Mouse (Mus musculus): ENCODE measurements around the gene Tcam1. TPM values are rescaled to one million over a fixed set of nuclear protein-coding genes. Genes with fewer than 3 reads are reported as not detected.
A peak's percentile ranks its signal among the peaks of the same experiment; 100 is the strongest.

The Tcam1 gene
- total RNA-seq, 2 experiments from 2014 or later = not detected

DNA sequence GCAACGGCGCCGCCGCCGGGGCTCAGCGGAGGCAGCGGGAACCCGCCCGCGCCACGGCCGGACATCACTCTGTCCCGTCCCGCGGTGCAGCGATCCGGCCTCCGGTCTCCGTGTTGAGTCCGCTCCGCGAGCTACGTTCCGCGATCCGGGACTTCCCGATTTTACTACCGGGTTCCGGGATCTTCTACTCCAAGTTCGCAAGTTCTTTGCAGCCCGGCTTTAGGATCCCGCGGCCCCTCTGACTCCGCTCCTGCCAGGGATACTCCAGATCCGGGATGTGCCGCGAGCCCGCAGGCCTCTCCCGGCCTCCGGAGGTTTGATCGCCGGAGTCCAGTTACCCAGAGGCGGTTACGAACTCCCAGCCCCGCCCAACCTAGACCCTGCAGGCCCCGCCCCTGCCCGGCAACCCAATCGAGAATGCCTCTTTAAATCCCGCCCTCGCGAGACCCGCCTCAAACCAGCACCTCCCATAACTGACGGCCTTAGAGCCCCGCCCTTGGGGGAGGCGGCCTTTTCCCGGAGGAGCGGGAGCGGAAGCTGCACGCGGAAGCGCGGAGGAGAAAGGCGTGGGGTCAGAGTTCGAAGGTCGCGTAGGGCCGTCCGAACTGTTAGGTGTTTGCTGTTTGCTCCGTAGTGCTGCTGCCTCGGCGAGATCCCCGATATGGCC, 3.7 kb upstream of the Tcam1 start, which contains the start of gene Smarcd2:
TSS of gene Smarcd2 (minus strand) at position 329 of the 667 bp plus-strand sequence.
- intact Hi-C loops (cut with DNase I) = loop anchor here (1.0 to 10.0 kb wide), 3 partner anchors 16 to 342 kb away; partner anchors contain the start of genes Ccdc47, Ddx42, Ftsj3 and Psmc5
- DNase-seq = peak; percentile 99

GRCm38 (mm10) chr11:106273311-106273684, 3.2 kb upstream of the Tcam1 start:
- intact Hi-C loops (cut with DNase I) = loop anchor here (2.0 to 10.0 kb wide), 2 partner anchors 56 to 342 kb away; partner anchors contain the start of genes Ccdc47, Ddx42 and Tex2

DNA sequence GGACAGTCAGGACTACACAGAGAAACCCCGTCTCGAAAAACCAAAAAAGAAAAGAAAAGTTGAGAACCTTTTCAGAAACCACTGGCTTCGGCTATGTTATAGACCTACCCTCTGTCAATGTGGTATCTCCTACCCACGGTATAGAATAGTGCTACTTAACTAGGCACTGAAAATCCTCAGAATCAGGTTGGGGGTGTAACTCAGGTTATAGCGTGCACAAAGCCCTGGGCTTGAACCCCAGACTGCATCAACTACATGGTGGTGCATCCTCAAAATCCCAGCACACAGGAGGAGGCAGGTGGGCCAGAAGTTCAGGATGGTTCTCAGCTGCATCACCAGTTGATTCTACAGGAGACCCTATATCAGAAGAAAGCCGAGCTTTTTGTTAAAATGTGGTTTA, 2.7 kb upstream of the Tcam1 start:
- no peak for DNase-seq
- intact Hi-C loops (cut with DNase I) = loop anchor here (2.0 to 10.0 kb wide), 2 partner anchors 57 to 341 kb away; partner anchors contain the start of genes Ccdc47, Ddx42 and Tex2

More at GRCm38 (mm10) chr11:106273311-106273684, 3.2 kb upstream of the Tcam1 start:
- DNase-seq = no peak

GRCm38 (mm10) chr11:106274374-106274773, 2.1 kb upstream of the Tcam1 start:
- DNase-seq = no peak
- intact Hi-C loops (cut with DNase I) = loop anchor here (10.0 kb wide), 1 partner anchor 340 kb away; the partner anchor contains the start of gene Tex2

DNA sequence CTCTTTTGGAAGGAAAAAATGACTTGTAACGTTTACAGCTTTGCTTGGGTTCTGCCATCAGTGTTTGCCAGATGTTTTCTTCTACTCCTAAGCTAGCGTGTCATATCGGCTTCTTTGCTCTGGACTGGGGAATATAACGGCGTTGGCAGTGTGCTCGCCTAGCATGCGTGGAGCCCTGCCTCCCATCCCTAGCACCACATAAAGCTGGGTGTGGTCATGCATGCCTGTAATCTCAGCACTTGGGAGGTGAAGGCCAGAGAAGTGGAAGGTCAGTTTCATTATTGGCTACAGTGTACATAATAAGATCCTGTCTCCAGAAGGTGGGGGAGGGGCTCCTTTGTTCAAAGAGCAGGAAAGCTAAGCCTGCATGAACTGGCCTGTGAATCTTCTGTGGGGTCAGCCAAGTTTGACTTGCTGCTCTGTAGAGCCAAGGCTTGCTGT, 1.5 kb upstream of the Tcam1 start:
- intact Hi-C loops (cut with DNase I) = loop anchor here (10.0 kb wide), 1 partner anchor 340 kb away; the partner anchor contains the start of gene Tex2
- DNase-seq = no peak

DNA sequence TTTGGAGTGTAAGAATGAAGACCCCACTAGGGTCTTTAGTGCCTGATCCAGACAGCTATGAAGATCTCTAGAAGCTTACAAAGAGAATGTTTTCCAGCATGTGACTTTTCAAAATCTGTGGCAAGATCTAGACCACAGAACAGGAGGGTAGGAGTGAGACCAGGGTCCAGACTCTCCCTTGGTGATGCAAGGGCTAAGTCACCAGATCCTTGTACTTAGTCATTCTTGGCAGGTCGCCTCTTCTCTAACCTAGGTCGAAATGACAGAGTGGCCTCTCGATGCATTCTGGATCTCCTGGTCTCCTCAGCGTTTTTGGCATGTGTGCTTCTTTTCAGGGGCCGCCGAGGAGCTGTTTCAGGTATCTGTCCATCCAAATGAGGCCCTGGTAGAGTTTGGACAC, 6.0 kb downstream of the Tcam1 start:
- DNase-seq = no peak
- intact Hi-C loops (cut with DNase I) = no loop called here

- intact Hi-C loops (cut with DNase I) = no loop called here
- DNase-seq = no peak
These were observed 6.9 kb downstream of the Tcam1 start for GRCm38 (mm10) chr11:106283371-106283770.

- intact Hi-C loops (cut with DNase I) = no loop called here
- no peak for DNase-seq
These were observed 7.7 kb downstream of the Tcam1 start for GRCm38 (mm10) chr11:106284126-106284525.

DNA sequence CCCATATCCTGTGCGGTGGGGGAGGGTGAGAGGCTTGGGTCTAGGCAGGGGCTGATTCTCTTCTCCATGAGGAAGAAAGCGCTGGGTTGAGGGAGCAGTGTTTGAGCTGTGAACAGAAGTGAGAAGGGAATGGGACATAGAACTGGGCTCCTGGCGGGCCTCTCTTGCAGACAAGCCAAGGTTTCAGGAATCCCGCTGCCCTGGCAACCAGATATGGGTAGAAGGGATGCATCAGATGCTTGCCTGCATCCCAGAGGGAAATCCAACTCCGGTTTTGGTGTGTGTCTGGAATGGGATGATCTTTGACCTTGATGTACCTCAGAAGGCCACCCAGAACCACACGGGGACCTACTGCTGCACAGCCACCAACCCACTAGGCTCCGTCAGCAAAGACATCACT, 9.7 kb downstream of the Tcam1 start:
- DNase-seq = no peak
- intact Hi-C loops (cut with DNase I) = no loop called here

GRCm38 (mm10) chr11:106286987-106287386, 10.5 kb downstream of the Tcam1 start:
- intact Hi-C loops (cut with DNase I) = no loop called here
- no peak for DNase-seq

- DNase-seq = peak; percentile 48
- intact Hi-C loops (cut with DNase I) = no loop called here
These were observed 12.9 kb downstream of the Tcam1 start for GRCm38 (mm10) chr11:106289369-106289768.

DNA sequence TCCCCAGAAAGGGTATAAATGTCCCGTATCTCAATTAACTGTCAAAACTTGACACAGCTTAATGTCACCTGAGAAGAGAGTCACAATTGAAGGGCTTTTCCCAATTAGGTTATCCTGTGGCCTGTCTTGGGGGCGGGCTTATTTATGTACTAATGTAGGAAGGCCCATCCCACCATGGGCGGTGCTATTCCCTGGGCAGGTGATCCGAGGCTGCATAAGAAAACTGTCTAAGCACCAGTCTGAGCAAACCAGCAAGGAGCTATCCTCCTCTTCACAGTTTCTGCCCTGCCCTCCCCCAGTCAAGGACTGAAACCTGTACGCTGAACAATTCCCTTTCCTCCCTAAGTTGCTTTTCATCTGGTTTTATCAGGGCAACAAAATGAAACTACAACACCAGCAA, 13.9 kb downstream of the Tcam1 start:
- intact Hi-C loops (cut with DNase I) = no loop called here

DNA sequence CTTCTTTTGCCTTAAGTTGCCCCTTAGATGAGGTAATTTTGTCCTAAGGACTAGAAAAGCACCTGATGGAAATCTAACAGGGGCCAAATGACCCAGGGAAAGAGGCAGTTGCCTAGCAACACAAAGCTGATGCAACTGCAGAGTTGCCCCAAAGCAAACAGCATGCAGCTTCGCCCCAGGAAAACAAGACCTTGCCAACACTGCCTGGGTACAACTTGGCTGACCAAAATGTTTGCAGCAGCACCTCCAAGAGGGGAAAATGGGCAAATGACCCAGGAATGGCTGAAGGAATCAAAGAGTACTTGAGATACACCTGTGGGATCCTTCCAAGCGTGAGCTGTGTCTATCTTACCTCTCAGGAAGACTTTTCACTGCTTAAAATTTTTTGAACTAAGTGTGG, 15.4 kb downstream of the Tcam1 start:
- no peak for DNase-seq
- intact Hi-C loops (cut with DNase I) = no loop called here

More for the DNA sequence above, 13.9 kb downstream of the Tcam1 start:
- no peak for DNase-seq

DNA sequence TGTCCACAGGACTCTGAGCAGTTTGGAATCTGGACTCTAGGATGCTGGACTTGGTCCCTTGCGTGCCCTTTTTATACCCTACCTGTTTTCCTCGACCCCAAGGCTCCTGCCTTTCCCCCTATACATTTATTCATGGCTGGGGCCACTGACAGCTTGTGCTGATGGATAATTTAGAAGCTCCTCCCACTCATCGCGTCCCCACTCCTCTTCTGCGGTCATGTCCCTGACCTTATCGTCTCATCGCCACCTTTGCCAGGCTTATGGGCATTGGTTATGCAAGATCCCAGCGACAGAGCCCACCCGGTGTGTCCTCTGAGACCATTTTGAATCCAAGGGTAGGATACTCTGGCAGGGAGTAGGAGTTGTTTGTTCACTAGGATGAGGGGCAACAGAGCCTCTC, 25.3 kb downstream of the Tcam1 start, which contains the start of gene Gh:
TSS of gene Gh (minus strand) at position 101 of the 400 bp plus-strand sequence.
- intact Hi-C loops (cut with DNase I) = loop anchor here (1.0 to 2.0 kb wide), 3 partner anchors 24 to 91 kb away; no protein-coding TSS in a partner anchor
- DNase-seq = no peak

GRCm38 (mm10) chr11:106302634-106303033, 26.2 kb downstream of the Tcam1 start:
- DNase-seq = peak; percentile 66 to 79

GRCm38 (mm10) chr11:106305348-106306064, 29.0 kb downstream of the Tcam1 start:
- intact Hi-C loops (cut with DNase I) = no loop called here
- DNase-seq = no peak

More at GRCm38 (mm10) chr11:106302634-106303033, 26.2 kb downstream of the Tcam1 start:
- intact Hi-C loops (cut with DNase I) = loop anchor here (1.0 to 2.0 kb wide), 3 partner anchors 23 to 90 kb away; no protein-coding TSS in a partner anchor

DNA sequence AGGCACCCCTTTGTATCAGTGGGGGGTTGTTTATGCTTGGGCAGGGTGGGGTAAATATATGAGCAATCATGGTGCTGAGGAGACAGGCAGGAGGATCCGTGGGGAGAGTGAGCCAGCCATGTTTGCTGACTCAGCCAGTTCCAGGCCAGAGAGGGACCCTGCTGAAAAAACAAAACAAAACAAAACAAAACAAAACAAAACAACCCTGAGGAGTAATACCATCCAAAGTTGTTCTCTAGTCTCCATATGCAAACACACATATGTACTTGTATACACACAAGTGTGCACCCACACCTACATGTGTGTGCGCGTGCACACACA, 29.6 kb downstream of the Tcam1 start:
- DNase-seq = no peak
- intact Hi-C loops (cut with DNase I) = no loop called here

- no peak for DNase-seq
- intact Hi-C loops (cut with DNase I) = no loop called here
These were observed 30.3 kb downstream of the Tcam1 start for GRCm38 (mm10) chr11:106306758-106307157.

GRCm38 (mm10) chr11:106307432-106307831, 31.0 kb downstream of the Tcam1 start:
- DNase-seq = no peak
- intact Hi-C loops (cut with DNase I) = no loop called here

- no peak for DNase-seq
- intact Hi-C loops (cut with DNase I) = no loop called here
These were observed 31.7 kb downstream of the Tcam1 start for GRCm38 (mm10) chr11:106308162-106308561.

DNA sequence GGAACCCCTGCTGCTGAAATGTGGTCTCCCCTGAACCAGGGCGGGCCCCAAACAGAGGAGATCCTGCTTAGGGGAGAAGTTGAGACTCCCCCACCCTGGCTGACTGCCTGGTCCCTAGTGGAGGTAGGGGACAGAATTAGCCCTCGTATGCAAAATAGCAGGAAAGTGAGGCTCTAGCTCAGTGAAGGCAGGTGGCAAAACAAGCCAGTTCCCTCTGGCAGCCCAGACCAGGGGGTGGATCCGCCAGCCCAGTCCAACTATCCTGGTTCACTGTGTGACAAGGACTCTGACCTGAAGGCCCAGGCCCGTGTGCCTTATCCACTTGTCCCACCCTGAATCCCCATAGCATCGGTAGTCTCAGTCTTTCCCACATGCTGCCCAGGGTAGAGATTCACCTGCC, 33.7 kb downstream of the Tcam1 start:
- DNase-seq = no peak

More for the DNA sequence above, 33.7 kb downstream of the Tcam1 start:
- intact Hi-C loops (cut with DNase I) = no loop called here

Measured in heart, postnatal 36 days (tissue).